Mouse (Mus musculus): ENCODE results near the gene Atad3a. TPM values are rescaled to one million over a fixed set of nuclear protein-coding genes. Genes with fewer than 3 reads are reported as not detected.
A peak's percentile ranks its signal among the peaks of the same experiment; 100 is the strongest.

Atad3a gene
- total RNA-seq, 2 experiments from 2014 or later = 57.0 to 69.8 TPM

GRCm38 (mm10) chr4:155739741-155740636 is 20.9 kb downstream of the Atad3a start:
- no peak for ATAC-seq (replicated peaks; ENCODE audit: poor library complexity)

- no peak for ATAC-seq (replicated peaks; ENCODE audit: poor library complexity)
Measured at GRCm38 (mm10) chr4:155739152-155739551, 21.7 kb downstream of the Atad3a start.

GRCm38 (mm10) chr4:155738262-155738661 is 22.6 kb downstream of the Atad3a start:
- no peak for ATAC-seq (replicated peaks; ENCODE audit: poor library complexity)

GRCm38 (mm10) chr4:155736421-155736820 is 24.5 kb downstream of the Atad3a start:
- no peak for ATAC-seq (replicated peaks; ENCODE audit: poor library complexity)

- ATAC-seq (replicated peaks; ENCODE audit: poor library complexity) = no peak
Measured at GRCm38 (mm10) chr4:155735788-155736187, 25.1 kb downstream of the Atad3a start.

- ATAC-seq (replicated peaks; ENCODE audit: poor library complexity) = no peak
Measured at GRCm38 (mm10) chr4:155734951-155735702, 25.8 kb downstream of the Atad3a start.

- ATAC-seq (replicated peaks; ENCODE audit: poor library complexity) = peak; percentile 87
Measured at GRCm38 (mm10) chr4:155734350-155734941, 26.4 kb downstream of the Atad3a start, which contains the start of gene Tmem240. Gene Tmem240 (plus strand): TSS chr4:155734800.

- no peak for ATAC-seq (replicated peaks; ENCODE audit: poor library complexity)
Measured at GRCm38 (mm10) chr4:155733267-155733666, 27.6 kb downstream of the Atad3a start.

GRCm38 (mm10) chr4:155727993-155728392 is 32.9 kb downstream of the Atad3a start:
- ATAC-seq (replicated peaks; ENCODE audit: poor library complexity) = no peak

GRCm38 (mm10) chr4:155721668-155722083 is 39.2 kb downstream of the Atad3a start:
- ATAC-seq (replicated peaks; ENCODE audit: poor library complexity) = peak; percentile 84

GRCm38 (mm10) chr4:155710521-155711252 is 50.2 kb downstream of the Atad3a start:
- peak; percentile 37; the same call in 1 of the 2 replicates for ATAC-seq (replicated peaks; ENCODE audit: poor library complexity)

GRCm38 (mm10) chr4:155708988-155709387 is 51.9 kb downstream of the Atad3a start:
- no peak for ATAC-seq (replicated peaks; ENCODE audit: poor library complexity)

- ATAC-seq (replicated peaks; ENCODE audit: poor library complexity) = no peak
Measured at GRCm38 (mm10) chr4:155708582-155708981, 52.3 kb downstream of the Atad3a start.

- peak; percentile 38 for ATAC-seq (replicated peaks; ENCODE audit: poor library complexity)
Measured at GRCm38 (mm10) chr4:155705592-155705929, 55.3 kb downstream of the Atad3a start.

- peak; percentile 79 for ATAC-seq (replicated peaks; ENCODE audit: poor library complexity)
Measured at GRCm38 (mm10) chr4:155704721-155705591, 55.9 kb downstream of the Atad3a start, which contains the start of gene Ssu72. Gene Ssu72 (plus strand): TSS chr4:155704800.

GRCm38 (mm10) chr4:155703425-155703929 is 57.4 kb downstream of the Atad3a start:
- ATAC-seq (replicated peaks; ENCODE audit: poor library complexity) = no peak

GRCm38 (mm10) chr4:155700425-155700824 is 60.5 kb downstream of the Atad3a start:
- peak; percentile 33; the same call in 1 of the 2 replicates for ATAC-seq (replicated peaks; ENCODE audit: poor library complexity)

- no peak for ATAC-seq (replicated peaks; ENCODE audit: poor library complexity)
Measured at GRCm38 (mm10) chr4:155696261-155697255, 64.3 kb downstream of the Atad3a start.

Data from megakaryocyte progenitor cell, adult 5-6 weeks (primary cell).